Mouse (Mus musculus) spleen, adult 2 months (tissue): ENCODE results near the gene Pou6f2.

ENCODE experiments used
- CTCF ChIP-seq: fragments of 200-500 bp; IDR thresholded peaks from 2 replicates; pipeline ENCODE4 v1.5.1; 2011; ENCODE audit warnings: mild to moderate bottlenecking, inconsistent platforms; ENCODE audit not compliant: insufficient read depth, insufficient read length, insufficient replicate concordance; ENCODE audit errors: extremely low read depth
- POLR2A ChIP-seq: fragments of 200-500 bp; IDR thresholded peaks from 2 replicates; pipeline ENCODE4 v1.6.1; 2011; ENCODE audit warnings: low read depth, low read length, inconsistent platforms

DNA sequence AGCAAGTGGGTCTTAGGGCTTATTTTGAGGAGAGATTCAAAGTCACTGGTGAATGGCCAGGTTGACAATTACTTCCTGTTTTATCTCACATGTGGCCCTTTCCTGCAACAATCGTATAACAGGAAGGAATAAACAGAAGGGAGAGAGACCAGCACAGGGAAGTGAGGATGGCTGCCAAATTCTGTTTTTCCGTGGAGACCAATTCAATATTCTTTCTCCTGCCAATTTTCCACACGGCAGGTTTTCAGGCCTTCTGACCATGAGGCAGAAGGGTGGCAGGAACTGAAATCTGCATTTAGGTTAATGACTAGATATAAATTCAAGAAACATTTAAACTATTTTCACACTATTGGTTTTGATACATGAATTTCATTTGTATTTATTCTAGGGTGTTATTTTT is 224.5 kb downstream of the Pou6f2 start:
- TF ChIP-seq CTCF = no peak
- no peak for TF ChIP-seq POLR2A
